Comparison of ENCODE assay signal across 19 mouse cellular contexts in genomic region chr12:106462281-106462680, GRCm38 (mm10).
DNase-seq lines count a peak whose midpoint lies in the region; ATAC-seq lines count a peak whose summit lies in the region.
"Had no signal": no experiment of that assay in that cellular context is flagged by ENCODE, and none has a peak within 500 bp of the region (broad histone marks: within the 10 kb centered on the region; RNA-seq: fewer than 3 reads in every experiment).

No protein-coding gene starts in this region.

- no peak for DNase-seq in forebrain, embryonic 11.5 days (ENCODE audit: low spot score)
- peak; percentile 15 for DNase-seq in kidney, adult 9 months
- no peak for DNase-seq in heart, adult 18-20 months
- DNase-seq: adrenal gland, postnatal 14 days; cerebellum, adult 18-20 months; cerebellum, adult 9-11 months; cerebellum, postnatal 36 days; gastrocnemius, adult 2 months; gastrocnemius, postnatal 25 days; heart, postnatal 36 days had no signal

- ATAC-seq in forebrain, embryonic 11.5 days (replicated peaks; ENCODE audit: low FRiP score) = 0 out of 2 replicates have a peak, but pooled peaks have one; percentile 46
- ATAC-seq in forebrain, embryonic 15.5 days (replicated peaks) = no peak
- ATAC-seq in kidney, embryonic 14.5 days (ENCODE audit: low FRiP score, low TSS enrichment) = no peak
- ATAC-seq in midbrain, embryonic 12.5 days (ENCODE audit: low FRiP score, low read depth) = peak; percentile 74; the same call in 1 of the 2 replicates
- ATAC-seq in midbrain, embryonic 16.5 days = no peak
- ATAC-seq: activated CD4-positive, CD25-positive, alpha-beta regulatory T cell, adult 4 months; hindbrain, postnatal 0 days had no signal

- H3K9me3 ChIP-seq in forebrain, embryonic 11.5 days (ENCODE audit: control insufficient read depth, low read length) = no peaks in the 10 kb centered on the region
- H3K9me3 ChIP-seq in forebrain, embryonic 15.5 days = no peaks in the 10 kb centered on the region
- no peaks in the 10 kb centered on the region for H3K9me3 ChIP-seq in kidney, embryonic 14.5 days (ENCODE audit: control insufficient read depth, low read length)
- no peaks in the 10 kb centered on the region for H3K9me3 ChIP-seq in midbrain, embryonic 12.5 days
- H3K9me3 ChIP-seq in midbrain, embryonic 16.5 days (replicated peaks; ENCODE audit: control insufficient read depth, low read length, poor library complexity, severe bottlenecking) = no peaks in the 10 kb centered on the region
- H3K9me3 ChIP-seq: embryonic facial prominence, embryonic 13.5 days; hindbrain, embryonic 12.5 days had no signal

- no peak overlapping the region for H3K4me3 ChIP-seq in forebrain, embryonic 11.5 days (ENCODE audit: low read depth, low read length)
- H3K4me3 ChIP-seq in forebrain, embryonic 15.5 days = no peak overlapping the region
- no peak overlapping the region for H3K4me3 ChIP-seq in kidney, embryonic 14.5 days (ENCODE audit: low read length)
- H3K4me3 ChIP-seq in midbrain, embryonic 12.5 days = no peak overlapping the region
- no peak overlapping the region for H3K4me3 ChIP-seq in midbrain, embryonic 16.5 days (ENCODE audit: low read depth, low read length)
- H3K4me3 ChIP-seq: embryonic facial prominence, embryonic 13.5 days; gastrocnemius, adult 2 months; heart, embryonic 13.5 days; hindbrain, embryonic 12.5 days had no signal

- H3K27me3 ChIP-seq in forebrain, embryonic 11.5 days (ENCODE audit: control insufficient read depth, insufficient read depth, low read length) = no peaks in the 10 kb centered on the region
- H3K27me3 ChIP-seq in forebrain, embryonic 15.5 days = no peaks in the 10 kb centered on the region
- peaks cover 2% of the 10 kb centered on the region; the same call in 1 of the 2 replicates for H3K27me3 ChIP-seq in kidney, embryonic 14.5 days (ENCODE audit: control insufficient read depth, insufficient read depth, low read length)
- peaks cover 37% of the 10 kb centered on the region for H3K27me3 ChIP-seq in midbrain, embryonic 12.5 days
- H3K27me3 ChIP-seq in midbrain, embryonic 16.5 days (ENCODE audit: control insufficient read depth, insufficient read depth, low read depth, low read length) = no peaks in the 10 kb centered on the region

- H3K36me3 ChIP-seq in forebrain, embryonic 11.5 days (ENCODE audit: control insufficient read depth, insufficient read depth, low read length) = no peaks in the 10 kb centered on the region
- H3K36me3 ChIP-seq in forebrain, embryonic 15.5 days = no peaks in the 10 kb centered on the region
- no peaks in the 10 kb centered on the region for H3K36me3 ChIP-seq in kidney, embryonic 14.5 days (ENCODE audit: control insufficient read depth, insufficient read depth, low read length)
- no peaks in the 10 kb centered on the region for H3K36me3 ChIP-seq in midbrain, embryonic 12.5 days
- no peaks in the 10 kb centered on the region for H3K36me3 ChIP-seq in midbrain, embryonic 16.5 days (ENCODE audit: control insufficient read depth, insufficient read depth, low read length)
- H3K36me3 ChIP-seq: embryonic facial prominence, embryonic 13.5 days; heart, embryonic 13.5 days; hindbrain, embryonic 12.5 days had no signal

- H3K4me2 ChIP-seq in forebrain, embryonic 11.5 days (ENCODE audit: low read depth, low read length, severe bottlenecking) = no peak overlapping the region
- H3K4me2 ChIP-seq in forebrain, embryonic 15.5 days (replicated peaks) = no peak overlapping the region
- no peak overlapping the region for H3K4me2 ChIP-seq in kidney, embryonic 14.5 days (replicated peaks; ENCODE audit: low read depth, low read length)
- no peak overlapping the region for H3K4me2 ChIP-seq in midbrain, embryonic 12.5 days (replicated peaks)
- no peak overlapping the region for H3K4me2 ChIP-seq in midbrain, embryonic 16.5 days (ENCODE audit: low read length)
- H3K4me2 ChIP-seq: embryonic facial prominence, embryonic 13.5 days; heart, embryonic 13.5 days; hindbrain, embryonic 12.5 days had no signal

- H3K4me1 ChIP-seq in forebrain, embryonic 11.5 days (replicated peaks; ENCODE audit: control insufficient read depth, insufficient read depth, low read length) = 0 out of 2 replicates have a peak, but pooled peaks cover 4% of the 10 kb centered on the region
- no peaks in the 10 kb centered on the region for H3K4me1 ChIP-seq in forebrain, embryonic 15.5 days
- no peaks in the 10 kb centered on the region for H3K4me1 ChIP-seq in kidney, embryonic 14.5 days (ENCODE audit: control insufficient read depth, insufficient read depth, low read length)
- peaks cover 24% of the 10 kb centered on the region for H3K4me1 ChIP-seq in midbrain, embryonic 12.5 days
- no peaks in the 10 kb centered on the region for H3K4me1 ChIP-seq in midbrain, embryonic 16.5 days (ENCODE audit: control insufficient read depth, insufficient read depth, low read length)
- H3K4me1 ChIP-seq: embryonic facial prominence, embryonic 13.5 days; heart, embryonic 13.5 days had no signal

- H3K9ac ChIP-seq in forebrain, embryonic 11.5 days (ENCODE audit: low read length) = no peak overlapping the region
- no peak overlapping the region for H3K9ac ChIP-seq in forebrain, embryonic 15.5 days (replicated peaks)
- no peak overlapping the region for H3K9ac ChIP-seq in kidney, embryonic 14.5 days (ENCODE audit: low read depth, low read length)
- no peak overlapping the region for H3K9ac ChIP-seq in midbrain, embryonic 12.5 days (replicated peaks)
- no peak overlapping the region for H3K9ac ChIP-seq in midbrain, embryonic 16.5 days (ENCODE audit: low read depth, low read length)
- H3K9ac ChIP-seq: embryonic facial prominence, embryonic 13.5 days; heart, embryonic 13.5 days; hindbrain, embryonic 12.5 days had no signal

- WGBS in forebrain, embryonic 11.5 days = 3% methylated on average over 3 of the region's 3 CpGs
- WGBS in forebrain, embryonic 15.5 days = 9% methylated on average over 3 of the region's 3 CpGs
- 33% methylated on average over 3 of the region's 3 CpGs for WGBS in kidney, embryonic 14.5 days
- 0% methylated on average over 3 of the region's 3 CpGs for WGBS in midbrain, embryonic 12.5 days
- 0% methylated on average over 3 of the region's 3 CpGs for WGBS in midbrain, embryonic 16.5 days

- H3K27ac ChIP-seq in forebrain, embryonic 11.5 days (ENCODE audit: low read depth, low read length) = no peak overlapping the region
- H3K27ac ChIP-seq in forebrain, embryonic 15.5 days (replicated peaks) = no peak overlapping the region
- no peak overlapping the region for H3K27ac ChIP-seq in kidney, embryonic 14.5 days (ENCODE audit: low read depth, low read length)
- H3K27ac ChIP-seq in midbrain, embryonic 12.5 days (replicated peaks) = peak overlapping the region; percentile 58
- no peak overlapping the region for H3K27ac ChIP-seq in midbrain, embryonic 16.5 days (ENCODE audit: low read length)
- H3K27ac ChIP-seq: embryonic facial prominence, embryonic 13.5 days; gastrocnemius, adult 2 months; heart, embryonic 13.5 days; hindbrain, embryonic 12.5 days; hindbrain, postnatal 0 days had no signal

Comparison
In these comparisons a context has a peak if more than half of its experiments do, and no peak if none do; other contexts are left out.
1. ATAC-seq: peak in forebrain, embryonic 11.5 days (single experiment) and midbrain, embryonic 12.5 days (single experiment); none in forebrain, embryonic 15.5 days (single experiment), kidney, embryonic 14.5 days (single experiment) and midbrain, embryonic 16.5 days (single experiment).